Mouse (Mus musculus) right cerebral cortex, adult 18-20 months (tissue): ENCODE measurements around the gene Glp1r.

Experiments
- DNase-seq: peaks from one replicate; pipeline ENCODE4 v3.0.0; 2022; ENCODE audit warnings: mixed read lengths

The Glp1r gene

GRCm38 (mm10) chr17:30901627-30902026 is at the start of gene Glp1r:
Glp1r (plus strand) TSS chr17:30901817.
- DNase-seq: no peak

DNA sequence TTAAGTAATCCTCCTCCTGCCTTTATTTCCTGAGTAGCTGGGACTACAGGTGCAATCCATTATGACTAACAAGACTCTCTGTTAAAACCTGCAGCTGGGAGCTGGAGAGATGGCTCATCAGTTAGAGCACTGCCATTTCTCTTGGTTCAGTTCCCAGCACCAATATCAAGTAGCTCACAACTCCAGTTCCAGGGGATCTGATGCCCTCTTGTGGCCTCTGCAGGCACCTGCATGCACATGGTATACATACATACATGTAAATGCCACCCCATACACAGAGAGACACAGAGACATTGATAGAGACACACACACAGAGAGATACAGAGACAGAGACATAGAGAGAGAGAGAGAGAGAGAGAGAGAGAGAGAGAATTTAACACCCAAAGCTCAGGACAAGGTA is 49.3 kb upstream of the Glp1r start:
- no peak for DNase-seq

DNA sequence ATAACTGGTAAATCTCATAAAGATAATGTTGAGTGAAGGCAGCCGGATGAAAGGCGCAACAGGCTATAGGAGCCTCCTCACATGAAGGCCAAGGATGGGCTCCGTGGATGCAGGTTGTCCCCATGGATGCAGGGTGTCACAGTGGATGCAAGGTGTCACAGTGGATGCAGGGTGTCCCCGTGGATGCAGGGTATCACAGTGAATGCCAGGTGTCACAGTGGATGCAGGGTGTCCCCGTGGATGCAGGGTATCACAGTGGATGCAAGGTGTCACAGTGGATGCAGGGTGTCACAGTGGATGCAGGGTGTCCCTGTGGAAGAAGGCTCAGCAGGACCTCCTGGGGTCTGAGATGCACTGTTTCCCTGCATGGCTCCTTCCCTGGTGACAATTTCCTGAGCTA is 44.3 kb upstream of the Glp1r start:
- DNase-seq: no peak

GRCm38 (mm10) chr17:30858586-30859259 is 42.9 kb upstream of the Glp1r start:
- DNase-seq: no peak

DNA sequence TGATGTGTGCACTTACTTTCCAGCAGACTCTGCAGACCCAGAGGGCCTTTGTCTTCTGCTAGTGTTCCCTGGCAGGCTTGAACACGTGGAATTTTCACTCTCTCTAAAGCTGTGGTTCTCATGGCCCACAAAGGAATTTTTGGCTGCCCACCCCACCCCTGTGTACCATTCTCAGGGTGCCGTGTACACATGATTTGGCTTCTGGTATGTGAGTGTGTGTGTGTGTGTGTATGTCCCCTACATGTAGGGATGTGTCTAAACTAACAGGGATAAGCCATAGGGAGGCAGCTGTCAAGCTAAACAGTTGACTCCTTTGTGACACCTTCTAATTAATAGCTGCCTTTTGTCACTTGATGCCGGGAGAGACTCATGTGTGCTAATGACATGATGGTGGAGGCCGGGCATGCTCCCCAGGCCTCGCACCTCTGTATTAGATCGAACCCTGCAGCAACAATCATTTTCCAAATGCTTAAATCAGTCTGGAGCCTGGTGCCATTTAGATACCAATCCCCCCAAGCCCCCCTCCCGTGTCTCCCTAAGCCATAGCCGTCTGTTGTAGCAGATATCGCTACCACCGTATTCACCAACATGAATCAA is 41.5 kb upstream of the Glp1r start:
- no peak for DNase-seq

DNA sequence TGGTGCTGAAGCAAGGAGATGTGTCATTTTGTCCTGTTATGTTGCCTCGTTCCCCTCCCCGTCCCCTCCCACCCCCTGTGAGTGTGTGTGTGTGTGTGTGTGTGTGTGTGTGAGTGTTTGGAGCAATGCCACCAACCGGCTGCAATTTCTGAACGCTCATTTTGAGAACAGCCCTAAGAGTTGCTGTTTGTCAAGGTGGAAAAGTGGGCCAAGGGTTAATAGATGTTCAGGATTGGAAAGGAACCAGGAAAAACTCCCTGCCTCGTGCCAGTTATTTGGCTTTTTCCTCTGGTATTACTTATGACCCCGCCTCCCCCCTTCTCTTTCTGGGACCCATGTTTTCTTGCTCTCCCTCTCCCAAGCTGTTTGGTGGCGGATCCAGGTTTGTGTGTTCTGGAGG is 41.0 kb upstream of the Glp1r start:
- no peak for DNase-seq

GRCm38 (mm10) chr17:30866281-30866680 is 35.3 kb upstream of the Glp1r start:
- DNase-seq: peak; percentile 20

- no peak for DNase-seq
Observed at GRCm38 (mm10) chr17:30866966-30867365, 34.7 kb upstream of the Glp1r start.

- no peak for DNase-seq
Observed at GRCm38 (mm10) chr17:30871040-30871439, 30.6 kb upstream of the Glp1r start.

- DNase-seq: no peak
Observed at GRCm38 (mm10) chr17:30874276-30874675, 27.3 kb upstream of the Glp1r start.

DNA sequence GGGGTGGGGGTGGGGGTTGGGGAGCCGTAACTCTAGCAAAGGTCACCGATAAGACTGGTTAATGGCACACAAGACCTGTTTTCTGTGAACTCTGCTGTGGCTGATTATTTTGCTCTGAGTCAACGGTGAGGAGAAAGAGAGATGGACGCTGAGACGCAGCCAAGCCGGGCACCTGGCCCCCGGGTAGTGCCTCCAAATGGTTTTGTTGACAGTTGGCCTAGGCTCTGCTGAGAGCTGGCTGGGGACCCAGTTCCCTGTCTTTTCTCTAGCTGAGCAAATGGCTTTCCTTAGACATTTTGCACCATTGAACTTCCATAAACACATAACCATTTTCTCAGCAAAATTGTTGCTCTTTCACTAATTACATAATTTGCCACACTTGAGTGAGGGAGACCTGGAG is 24.2 kb upstream of the Glp1r start:
- no peak for DNase-seq

- no peak for DNase-seq
Observed at GRCm38 (mm10) chr17:30878626-30879025, 23.0 kb upstream of the Glp1r start.

DNA sequence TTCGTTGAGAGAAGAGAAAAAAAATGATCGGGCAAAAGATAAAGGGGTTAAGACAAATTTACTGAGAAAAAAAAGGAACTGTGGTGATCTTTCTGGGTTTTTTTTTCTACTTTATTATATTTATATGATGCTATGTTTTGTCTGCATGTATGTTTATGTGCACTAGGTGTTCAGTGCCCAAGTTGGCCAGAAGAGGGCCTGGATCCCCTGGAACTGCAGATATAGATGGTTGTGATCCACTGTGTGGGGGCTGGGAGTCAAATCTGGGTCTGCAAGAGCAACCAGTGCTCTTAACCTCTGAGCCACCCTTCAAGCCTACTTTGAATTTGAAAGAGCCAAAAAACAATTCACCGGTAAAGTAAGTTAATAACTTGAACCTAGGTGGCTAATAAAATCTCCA is 21.2 kb upstream of the Glp1r start:
- no peak for DNase-seq

GRCm38 (mm10) chr17:30881001-30881400 is 20.6 kb upstream of the Glp1r start:
- DNase-seq: no peak

- DNase-seq: no peak
Observed at GRCm38 (mm10) chr17:30882206-30882605, 19.4 kb upstream of the Glp1r start.

GRCm38 (mm10) chr17:30883534-30883933 is 18.1 kb upstream of the Glp1r start:
- DNase-seq: no peak

DNA sequence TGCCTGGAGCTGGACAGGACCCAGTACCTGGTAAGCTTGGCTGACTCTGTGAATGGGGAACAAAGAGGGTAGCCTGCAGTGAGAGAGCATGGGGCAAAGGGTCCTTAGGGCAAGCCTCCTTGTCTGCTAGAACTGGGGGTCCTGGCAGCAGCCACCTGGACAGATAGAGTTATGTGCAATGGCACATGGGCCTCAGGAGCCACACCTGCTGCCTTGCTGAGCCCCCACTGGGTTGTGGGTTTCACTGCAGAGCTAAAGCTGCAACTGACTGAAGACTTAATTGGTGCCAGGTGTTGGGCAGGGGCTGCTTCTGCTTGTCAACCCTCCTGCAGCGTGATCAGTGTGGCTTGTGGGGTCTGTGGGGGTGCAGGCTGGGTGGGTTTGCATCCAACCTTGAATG is 9.5 kb upstream of the Glp1r start:
- no peak for DNase-seq

DNA sequence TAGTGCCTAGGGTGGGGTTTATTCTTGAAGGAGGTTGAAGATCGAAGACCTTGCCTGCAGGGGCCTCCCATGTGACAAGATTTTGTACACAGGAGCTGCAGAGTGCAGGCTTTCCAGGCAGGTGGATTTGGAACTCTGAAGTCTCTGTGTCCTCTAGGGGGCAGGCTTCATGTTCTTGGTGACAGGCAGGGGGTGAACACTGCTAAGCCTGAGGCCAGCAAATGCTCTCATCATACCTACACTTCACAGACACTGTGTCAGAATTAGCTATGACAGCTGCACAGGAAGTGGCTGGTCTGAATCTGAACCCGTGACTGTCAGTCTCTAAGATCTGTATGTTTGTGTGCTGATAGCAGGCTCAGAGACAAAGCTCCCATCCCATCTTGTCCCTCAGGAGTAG is 8.9 kb upstream of the Glp1r start:
- DNase-seq: no peak

DNA sequence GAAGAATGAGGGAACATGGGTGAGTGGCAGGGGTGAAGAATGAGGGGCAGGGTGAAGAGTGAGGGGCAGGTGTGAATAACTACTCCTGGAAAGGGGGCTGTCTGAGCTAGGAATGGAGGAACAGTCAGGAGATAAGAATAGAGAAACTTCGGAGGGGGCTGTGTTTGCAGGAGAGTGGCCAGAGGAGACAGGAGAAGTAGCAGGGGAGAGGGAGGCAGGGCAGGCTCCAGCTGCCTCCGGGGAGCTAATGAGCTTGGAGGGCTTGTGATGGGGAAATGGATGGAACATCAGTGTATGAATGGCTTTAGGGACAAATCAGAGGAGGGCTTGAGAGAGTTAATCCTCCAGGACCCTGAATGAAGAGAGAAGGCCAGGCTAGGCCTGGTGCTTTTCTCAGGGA is 4.5 kb upstream of the Glp1r start:
- DNase-seq: no peak

DNA sequence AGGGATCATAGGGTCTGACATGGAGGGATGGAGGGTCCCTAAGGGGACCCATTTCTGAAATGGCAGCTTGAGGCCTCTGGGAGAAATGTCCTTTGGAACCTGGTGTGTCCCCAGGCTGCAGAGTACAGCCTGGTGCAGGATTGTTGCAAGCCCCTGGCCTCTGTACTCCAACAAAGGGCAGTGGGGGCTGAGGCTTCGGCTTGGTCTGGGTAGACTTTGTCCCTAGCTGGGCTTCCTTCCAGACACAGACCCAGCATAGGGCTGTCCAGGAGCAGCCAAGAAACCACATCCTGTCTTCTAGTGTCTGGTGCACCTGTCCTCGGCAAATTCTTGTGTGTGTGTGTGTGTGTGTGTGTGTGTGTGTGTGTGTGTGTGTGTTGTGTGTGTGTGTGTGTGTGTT is 2.5 kb downstream of the Glp1r start:
- DNase-seq: no peak

DNA sequence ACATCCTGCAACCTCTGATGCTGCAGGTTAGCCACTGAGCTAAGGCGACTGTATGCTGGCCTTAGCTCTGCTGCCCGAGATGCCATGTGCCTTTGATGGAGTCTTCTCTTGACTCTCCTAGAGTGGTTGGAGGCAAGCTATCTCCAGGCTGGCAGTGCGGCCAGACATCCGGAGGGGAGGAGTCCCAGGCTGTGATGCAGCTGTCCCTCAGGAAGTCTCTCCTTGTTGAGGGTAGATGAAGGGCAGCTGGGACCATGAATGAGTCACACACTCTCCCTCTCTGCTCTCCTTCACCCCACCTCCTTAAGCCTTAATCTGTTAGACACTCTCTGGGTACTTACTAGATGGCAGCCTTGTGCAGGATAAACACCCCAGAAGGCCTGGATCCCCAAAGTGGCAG is 6.0 kb downstream of the Glp1r start:
- DNase-seq: no peak

DNA sequence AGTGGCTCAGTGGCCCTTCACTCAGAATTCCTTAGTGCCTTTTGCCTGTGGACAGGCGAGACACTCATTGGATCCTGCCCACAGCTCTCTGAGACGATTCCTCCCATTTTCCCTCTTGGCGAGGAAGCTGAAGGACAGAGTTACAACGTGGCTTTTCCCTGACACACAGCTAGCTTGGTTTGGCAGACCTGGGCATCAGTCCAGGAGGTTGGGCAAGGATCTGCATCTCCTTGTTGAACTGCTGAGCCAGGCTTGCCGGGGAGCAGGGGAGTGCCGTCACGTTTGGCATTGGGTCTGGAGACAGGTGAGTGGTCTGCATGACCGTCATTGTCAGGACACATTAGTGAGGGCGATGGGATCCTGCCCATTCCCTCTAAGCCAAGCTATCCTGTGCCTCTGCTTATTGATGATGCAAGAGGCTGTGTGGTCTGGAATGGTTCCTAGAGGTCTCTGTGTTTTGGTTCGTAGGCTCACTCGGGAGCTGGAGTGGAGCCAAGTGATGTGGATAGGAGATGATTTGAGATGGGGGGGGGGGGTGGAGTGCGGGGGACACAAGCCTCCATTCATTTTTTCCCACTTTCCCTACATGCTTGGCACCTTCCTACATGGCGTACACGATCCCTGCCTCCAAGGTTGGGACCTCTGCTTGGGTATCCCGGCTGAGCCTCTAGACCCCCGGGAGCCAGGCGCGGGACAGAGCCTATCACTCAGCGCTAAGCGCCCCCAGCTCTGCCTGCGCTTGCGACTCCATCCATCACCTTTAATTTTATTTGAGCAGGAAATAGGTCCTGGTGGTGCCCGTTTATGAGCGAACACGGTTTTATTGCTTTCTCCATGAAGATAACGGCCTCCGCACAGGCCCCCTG is 9.5 kb downstream of the Glp1r start:
- no peak for DNase-seq

GRCm38 (mm10) chr17:30911732-30912088 is 10.1 kb downstream of the Glp1r start:
- DNase-seq: no peak

DNA sequence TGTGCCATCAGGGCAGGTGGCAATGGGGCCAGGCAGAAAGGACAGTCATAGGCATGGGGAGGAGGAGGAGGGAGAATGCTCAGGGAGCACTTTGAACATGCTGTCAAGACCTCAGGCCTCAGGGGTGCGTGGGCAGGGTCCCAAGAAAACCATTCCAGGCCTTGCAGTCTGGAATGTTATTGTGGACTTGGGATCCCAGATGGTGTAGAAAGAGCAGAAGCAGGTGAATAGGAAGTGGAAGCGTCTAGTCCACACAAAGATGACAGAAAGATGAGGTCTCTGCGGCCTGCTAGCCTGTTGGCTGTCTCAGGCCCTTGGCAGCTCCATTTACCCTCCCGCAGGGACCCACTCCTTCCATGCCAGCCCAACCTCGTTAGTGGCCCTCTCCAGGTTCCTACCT is 10.9 kb downstream of the Glp1r start:
- DNase-seq: no peak
